Mouse (Mus musculus) stomach, embryonic 16.5 days (tissue): ENCODE data around the gene Rnf213. TPM values are rescaled to one million over a fixed set of nuclear protein-coding genes. Genes with fewer than 3 reads are reported as not detected.
A peak's percentile ranks its signal among the peaks of the same experiment; 100 is the strongest.

Source experiments
- ATAC-seq: fragments of 200-750 bp; cut with Nextera tagmentation; 2 replicates; pipeline ENCODE4 v1.8.0; 2017; ENCODE audit warnings: moderate number of reproducible peaks, moderate TSS enrichment; ENCODE audit not compliant: insufficient read depth, low FRiP score
- H3K27ac ChIP-seq: fragments of 300-500 bp; sonication (generic); 2 replicates; pipeline ENCODE4 v1.5.1; 2014; ENCODE audit warnings: low read length
- H3K27me3 ChIP-seq: fragments of 300-500 bp; sonication (generic); 2 replicates; pipeline ENCODE4 v1.6.1; 2014; ENCODE audit warnings: low read length, control low read depth, mixed read lengths; ENCODE audit not compliant: control insufficient read depth, insufficient read depth
- H3K36me3 ChIP-seq: fragments of 300-500 bp; sonication (generic); 2 replicates; pipeline ENCODE4 v1.6.1; 2014; ENCODE audit warnings: low read length; ENCODE audit not compliant: control insufficient read depth, insufficient read depth
- H3K4me1 ChIP-seq: fragments of 300-500 bp; sonication (generic); 2 replicates; pipeline ENCODE4 v1.6.1; 2014; ENCODE audit warnings: low read length, control low read depth, mixed read lengths; ENCODE audit not compliant: control insufficient read depth, insufficient read depth
- H3K4me2 ChIP-seq: fragments of 300-500 bp; sonication (generic); 2 replicates; pipeline ENCODE4 v1.6.1; 2014; ENCODE audit warnings: low read depth, low read length, mixed read lengths
- H3K4me3 ChIP-seq: fragments of 300-500 bp; sonication (generic); replicated peaks from 2 replicates; pipeline ENCODE4 v1.5.1; 2014; ENCODE audit warnings: mild to moderate bottlenecking, low read length
- H3K9ac ChIP-seq: fragments of 300-500 bp; sonication (generic); 2 replicates; pipeline ENCODE4 v1.6.1; 2014; ENCODE audit warnings: low read length
- H3K9me3 ChIP-seq: fragments of 300-500 bp; sonication (generic); replicated peaks from 2 replicates; pipeline ENCODE4 v1.6.1; 2016; ENCODE audit warnings: low read length, control low read depth; ENCODE audit not compliant: control insufficient read depth
- WGBS: fragments of 180-500 bp; shearing (Covaris S2); extraction: QIAGEN DNeasy Blood & Tissue Kit; methylation state at CpG from one replicate; pipeline ENCODE4 v1.1.7; 2014; 5-methylcytosine and 5-hydroxymethylcytosine counted together
- microRNA counts: library from miRNA; unstranded; fragments of <30 nt; microRNA quantifications from one replicate; lab custom pipeline; 2016
- microRNA-seq: library from miRNA; unstranded; fragments of <30 nt; microRNA quantifications from one replicate; pipeline ENCODE4, GENCODE M21; 2016
- polyA plus RNA-seq: library from polyadenylated mRNA; unstranded; fragments of >200 nt; fragmentation: Nextera tagmentation; extraction: Ambion mirVana; gene quantifications from 2 replicates; pipeline ENCODE4 v1.2.1, GENCODE M21; 2015

Rnf213 gene
- polyA plus RNA-seq, 1 experiment from 2014 or later, result 7.3 TPM

- WGBS, result 82% methylated on average over 3 of the region's 3 CpGs
- ATAC-seq, result no peak
These were observed 130.5 kb downstream of the Rnf213 start for GRCm38 (mm10) chr11:119523392-119523791.

GRCm38 (mm10) chr11:119524545-119524949 is 131.6 kb downstream of the Rnf213 start:
- WGBS, result 1% methylated on average over 33 of the region's 33 CpGs
- H3K4me2 ChIP-seq, result peak overlapping the region; percentile 64
- H3K27ac ChIP-seq, result no peak overlapping the region
- H3K4me1 ChIP-seq, result 0 out of 2 replicates have a peak, but pooled peaks cover 7% of the 10 kb centered on the region
- H3K9ac ChIP-seq, result peak overlapping the region; percentile 78
- no peaks in the 10 kb centered on the region for H3K36me3 ChIP-seq
- H3K4me3 ChIP-seq, result peak overlapping the region; percentile 49
- ATAC-seq, result peak; percentile 96
- no peaks in the 10 kb centered on the region for H3K9me3 ChIP-seq
- H3K27me3 ChIP-seq, result no peaks in the 10 kb centered on the region

More at GRCm38 (mm10) chr11:119523392-119523791, 130.5 kb downstream of the Rnf213 start:
- Histone ChIP-seq H3K9me3 (no peaks in the 10 kb centered on the region), H3K9ac (no peak overlapping the region), H3K27me3 (no peaks in the 10 kb centered on the region), H3K27ac (no peak overlapping the region), H3K4me3 (no peak overlapping the region), H3K4me1 (0 out of 2 replicates have a peak, but pooled peaks cover 7% of the 10 kb centered on the region), H3K36me3 (no peaks in the 10 kb centered on the region), H3K4me2 (no peak overlapping the region)

DNA sequence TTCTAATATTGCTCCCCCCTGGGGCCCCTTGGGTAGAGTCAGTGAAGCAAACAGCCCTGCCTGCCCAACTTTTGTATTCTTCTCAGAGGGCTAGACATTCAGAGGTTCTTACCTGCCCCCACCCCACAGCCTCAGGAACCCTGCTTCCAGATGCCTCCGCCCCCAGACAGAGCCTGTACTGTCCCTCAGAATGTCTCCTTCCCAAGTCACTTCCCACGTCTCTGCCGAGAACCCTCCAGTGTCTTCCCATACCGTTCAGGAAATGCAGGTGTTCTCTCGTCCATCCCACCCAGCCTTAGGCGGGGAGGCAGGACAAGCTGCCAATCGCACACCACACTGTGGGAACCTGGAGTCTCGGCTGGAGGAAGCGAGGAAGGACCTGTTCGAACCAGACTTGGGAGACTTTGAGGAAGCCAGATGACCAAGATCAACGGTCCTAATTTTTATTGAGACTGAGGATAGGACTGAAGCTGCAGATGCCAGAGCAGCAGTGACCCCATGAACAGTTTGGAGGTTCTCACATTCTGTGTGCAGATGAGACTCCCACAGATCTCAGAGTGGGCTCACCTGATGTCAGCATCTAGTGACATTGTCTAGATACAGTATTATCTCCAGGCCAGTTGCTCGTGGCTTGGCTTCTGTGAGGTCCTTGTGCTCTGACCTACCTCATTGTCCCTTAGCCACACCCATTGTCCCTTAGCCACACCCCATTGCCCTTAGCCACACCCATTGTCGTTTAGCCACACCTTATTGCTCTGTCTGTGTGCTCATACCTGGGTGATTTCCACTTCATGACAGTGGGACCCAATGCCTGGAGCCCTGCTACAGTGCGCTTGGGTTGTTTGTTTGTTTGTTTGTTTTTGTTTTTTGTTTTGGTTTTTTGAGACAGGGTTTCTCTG is 133.4 kb downstream of the Rnf213 start:
- Histone ChIP-seq H3K27ac (no peak overlapping the region), H3K9ac (no peak overlapping the region), H3K36me3 (no peaks in the 10 kb centered on the region), H3K27me3 (no peaks in the 10 kb centered on the region), H3K4me2 (no peak overlapping the region), H3K9me3 (no peaks in the 10 kb centered on the region), H3K4me1 (0 out of 2 replicates have a peak, but pooled peaks cover 3% of the 10 kb centered on the region), H3K4me3 (no peak overlapping the region)
- ATAC-seq, result no peak
- 77% methylated on average over 14 of the region's 14 CpGs for WGBS

GRCm38 (mm10) chr11:119528930-119529329 is 136.0 kb downstream of the Rnf213 start:
- Histone ChIP-seq H3K27ac (no peak overlapping the region), H3K27me3 (no peaks in the 10 kb centered on the region), H3K4me3 (no peak overlapping the region), H3K4me2 (no peak overlapping the region), H3K4me1 (0 out of 2 replicates have a peak, but pooled peaks cover 3% of the 10 kb centered on the region), H3K9me3 (no peaks in the 10 kb centered on the region), H3K9ac (no peak overlapping the region), H3K36me3 (no peaks in the 10 kb centered on the region)
- ATAC-seq, result no peak
- 49% methylated on average over 11 of the region's 11 CpGs for WGBS

- H3K4me2 ChIP-seq, result no peak overlapping the region
- H3K4me3 ChIP-seq, result no peak overlapping the region
- H3K27me3 ChIP-seq, result no peaks in the 10 kb centered on the region
- no peaks in the 10 kb centered on the region for H3K9me3 ChIP-seq
- no peak overlapping the region for H3K9ac ChIP-seq
- H3K36me3 ChIP-seq, result no peaks in the 10 kb centered on the region
- WGBS, result 69% methylated on average over 8 of the region's 8 CpGs
- H3K4me1 ChIP-seq, result no peaks in the 10 kb centered on the region
- H3K27ac ChIP-seq, result no peak overlapping the region
- ATAC-seq, result no peak
These were observed 139.6 kb downstream of the Rnf213 start for GRCm38 (mm10) chr11:119532460-119532859.

DNA sequence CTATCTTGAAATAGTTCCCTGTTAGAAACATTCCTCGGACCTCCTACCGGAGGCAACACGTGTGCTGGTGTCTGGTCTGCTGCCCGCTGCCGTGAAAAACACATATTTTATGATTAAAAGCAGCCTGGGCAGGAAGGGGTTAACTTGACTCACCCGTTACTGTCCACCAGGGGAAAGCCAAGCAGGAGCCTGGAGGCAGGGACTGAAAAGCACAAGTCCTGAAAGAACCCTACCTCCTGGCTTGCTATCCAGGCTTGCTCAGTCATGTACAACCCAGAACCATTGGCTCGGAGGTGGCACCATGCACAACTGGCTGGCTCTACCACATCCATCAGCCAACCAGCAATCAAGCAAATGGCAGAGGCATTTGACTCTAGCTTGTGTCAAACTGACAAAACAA is 140.8 kb downstream of the Rnf213 start:
- no peaks in the 10 kb centered on the region for H3K9me3 ChIP-seq
- no peaks in the 10 kb centered on the region for H3K36me3 ChIP-seq
- no peak for ATAC-seq
- no peaks in the 10 kb centered on the region; the same call in 1 of the 2 replicates for H3K27me3 ChIP-seq
- H3K4me3 ChIP-seq, result no peak overlapping the region
- WGBS, result 62% methylated on average over 7 of the region's 7 CpGs
- no peak overlapping the region for H3K9ac ChIP-seq
- no peak overlapping the region for H3K27ac ChIP-seq
- no peaks in the 10 kb centered on the region for H3K4me1 ChIP-seq
- no peak overlapping the region for H3K4me2 ChIP-seq

MicroRNAs encoded within 50 kb of the gene (microRNA counts, 519-probe panel; counts per million panel counts)
- not detected for microRNA mmu-miR-1932 (lab: Ali Mortazavi, UCI)

Small RNA genes within 50 kb of the gene (microRNA-seq; reads per million reads assigned to microRNA genes)
- gene Mir1932, result not detected

Other genes with a start within 250 kb of the Rnf213 start
- 13.6 and 14.8 TPM in 2 replicates for gene Tbc1d16, start 164.6 kb upstream of the Rnf213 start, polyA plus RNA-seq
- 2.3 and 2.4 TPM in 2 replicates for gene Ccdc40, start 164.5 kb upstream of the Rnf213 start, polyA plus RNA-seq
- 74.7 and 85.1 TPM in 2 replicates for gene Gaa, start 125.2 kb upstream of the Rnf213 start, polyA plus RNA-seq
- 272 and 284 TPM in 2 replicates for gene Eif4a3, start 93.0 kb upstream of the Rnf213 start, polyA plus RNA-seq
- gene Card14, start 85.3 kb upstream of the Rnf213 start, polyA plus RNA-seq, result 3.2 and 5.1 TPM in 2 replicates
- gene Sgsh, start 37.6 kb upstream of the Rnf213 start, polyA plus RNA-seq, result 6.7 and 7.5 TPM in 2 replicates
- 9.9 and 10.5 TPM in 2 replicates for gene Slc26a11, start 37.5 kb upstream of the Rnf213 start, polyA plus RNA-seq
- 14.0 and 14.8 TPM in 2 replicates for gene Endov, start 98.2 kb downstream of the Rnf213 start, polyA plus RNA-seq
- gene Nptx1, start 154.7 kb downstream of the Rnf213 start, polyA plus RNA-seq, result 0.29 and 0.32 TPM in 2 replicates
- gene Rptor, start 209.8 kb downstream of the Rnf213 start, polyA plus RNA-seq, result 5.7 and 6.1 TPM in 2 replicates